ENCODE assay signal across 10 mouse cellular contexts in the genomic region with DNA sequence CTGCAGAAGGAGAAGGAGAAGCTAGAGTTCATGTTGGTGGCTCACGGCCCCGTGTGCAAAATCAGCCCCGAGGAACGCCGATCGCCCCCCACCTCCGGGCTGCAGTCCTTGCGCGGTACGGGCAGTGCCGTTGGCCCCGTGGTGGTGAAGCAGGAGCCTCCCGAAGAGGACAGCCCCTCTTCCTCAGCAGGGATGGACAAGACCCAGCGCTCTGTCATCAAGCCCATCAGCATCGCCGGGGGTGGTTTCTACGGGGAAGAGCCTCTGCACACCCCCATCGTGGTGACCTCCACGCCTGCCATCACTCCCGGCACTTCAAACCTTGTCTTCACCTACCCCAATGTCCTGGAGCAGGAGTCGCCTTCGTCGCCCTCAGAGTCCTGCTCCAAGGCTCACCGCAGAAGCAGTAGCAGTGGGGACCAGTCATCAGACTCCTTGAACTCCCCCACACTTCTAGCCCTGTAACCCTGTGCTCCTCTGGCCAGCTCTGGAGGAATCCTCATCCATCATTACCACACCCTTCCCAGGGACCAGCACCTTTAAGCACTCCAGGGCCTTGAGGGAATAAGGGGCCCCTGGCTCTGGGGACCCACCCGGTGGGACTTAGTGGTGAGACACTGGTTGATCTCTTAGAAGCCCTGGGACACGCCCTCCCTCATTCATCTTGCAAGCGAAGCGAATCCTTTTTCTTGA. TPM values are rescaled to one million over a fixed set of nuclear protein-coding genes. Genes with fewer than 3 reads are reported as not detected.
DNase-seq lines count a peak whose midpoint lies in the region; ATAC-seq and TF ChIP-seq lines count a peak whose summit lies in the region.
"Had no signal": no experiment of that assay in that cellular context is flagged by ENCODE, and none has a peak within 500 bp of the region (broad histone marks: within the 10 kb centered on the region; RNA-seq: fewer than 3 reads in every experiment).

No protein-coding gene starts in this region.

- no peak for TF ChIP-seq CTCF in intestine, postnatal 0 days (IDR thresholded peaks at IDR 0.05; ENCODE audit: low read depth)

- no peak overlapping the region for H3K27ac ChIP-seq in intestine, embryonic 15.5 days
- H3K27ac ChIP-seq in intestine, postnatal 0 days (ENCODE audit: low read depth, low read length), result no peak overlapping the region
- no peak overlapping the region for H3K27ac ChIP-seq in forebrain, embryonic 13.5 days
- H3K27ac ChIP-seq in limb, embryonic 10.5 days, result 0 out of 2 replicates have a peak overlapping the region, but pooled peaks have one; percentile 1
- H3K27ac ChIP-seq in neural tube, embryonic 11.5 days (ENCODE audit: low read depth, low read length), result no peak overlapping the region
- H3K27ac ChIP-seq: heart, embryonic 15.5 days had no signal

- ATAC-seq in intestine, embryonic 15.5 days, result 0 out of 2 replicates have a peak, but pooled peaks have one; percentile 13
- ATAC-seq in intestine, postnatal 0 days, result no peak
- no peak for ATAC-seq in forebrain, embryonic 13.5 days
- ATAC-seq in neural tube, embryonic 11.5 days (ENCODE audit: insufficient read depth, low FRiP score, low TSS enrichment), result no peak
- ATAC-seq in megakaryocyte progenitor cell, adult 5-6 weeks (replicated peaks; ENCODE audit: poor library complexity), result no peak

- no peaks in the 10 kb centered on the region for H3K27me3 ChIP-seq in intestine, embryonic 15.5 days (replicated peaks)
- no peaks in the 10 kb centered on the region for H3K27me3 ChIP-seq in intestine, postnatal 0 days (replicated peaks; ENCODE audit: control insufficient read depth, insufficient read depth, low read length)
- H3K27me3 ChIP-seq in forebrain, embryonic 13.5 days, result no peaks in the 10 kb centered on the region
- peaks cover 51% of the 10 kb centered on the region for H3K27me3 ChIP-seq in limb, embryonic 10.5 days (ENCODE audit: low read depth, poor library complexity, severe bottlenecking)
- no peaks in the 10 kb centered on the region for H3K27me3 ChIP-seq in neural tube, embryonic 11.5 days (ENCODE audit: control insufficient read depth, insufficient read depth, low read length)
- H3K27me3 ChIP-seq: heart, embryonic 15.5 days had no signal

- H3K9ac ChIP-seq in intestine, embryonic 15.5 days, result no peak overlapping the region
- H3K9ac ChIP-seq in intestine, postnatal 0 days (ENCODE audit: low read depth, low read length), result no peak overlapping the region
- H3K9ac ChIP-seq in forebrain, embryonic 13.5 days, result no peak overlapping the region
- H3K9ac ChIP-seq in neural tube, embryonic 11.5 days (ENCODE audit: low read length), result no peak overlapping the region
- H3K9ac ChIP-seq: heart, embryonic 15.5 days had no signal

- H3K4me2 ChIP-seq in intestine, embryonic 15.5 days (replicated peaks), result no peak overlapping the region
- no peak overlapping the region for H3K4me2 ChIP-seq in intestine, postnatal 0 days (replicated peaks; ENCODE audit: low read depth)
- peak overlapping the region; percentile 17 for H3K4me2 ChIP-seq in forebrain, embryonic 13.5 days
- peak overlapping the region; percentile 39 for H3K4me2 ChIP-seq in neural tube, embryonic 11.5 days (ENCODE audit: low read depth)
- H3K4me2 ChIP-seq: heart, embryonic 15.5 days had no signal

- H3K4me3 ChIP-seq in intestine, embryonic 15.5 days (replicated peaks), result no peak overlapping the region
- no peak overlapping the region for H3K4me3 ChIP-seq in intestine, postnatal 0 days (ENCODE audit: low read depth, low read length)
- no peak overlapping the region for H3K4me3 ChIP-seq in forebrain, embryonic 13.5 days
- no peak overlapping the region for H3K4me3 ChIP-seq in limb, embryonic 10.5 days
- H3K4me3 ChIP-seq in neural tube, embryonic 11.5 days (ENCODE audit: low read depth, low read length), result 0 out of 2 replicates have a peak overlapping the region, but pooled peaks have one; percentile 4
- H3K4me3 ChIP-seq: heart, embryonic 15.5 days had no signal

- no peaks in the 10 kb centered on the region for H3K9me3 ChIP-seq in intestine, embryonic 15.5 days
- no peaks in the 10 kb centered on the region for H3K9me3 ChIP-seq in intestine, postnatal 0 days (ENCODE audit: control insufficient read depth)
- no peaks in the 10 kb centered on the region for H3K9me3 ChIP-seq in forebrain, embryonic 13.5 days (replicated peaks)
- no peaks in the 10 kb centered on the region for H3K9me3 ChIP-seq in limb, embryonic 10.5 days (replicated peaks)
- no peaks in the 10 kb centered on the region for H3K9me3 ChIP-seq in neural tube, embryonic 11.5 days (ENCODE audit: control insufficient read depth, low read length)
- H3K9me3 ChIP-seq: heart, embryonic 15.5 days had no signal

- no peak for DNase-seq in limb, embryonic 10.5 days (ENCODE audit: low spot score)
- no peak for DNase-seq in neural tube, embryonic 11.5 days (ENCODE audit: low spot score)
- DNase-seq in T-cell, adult 2 months (ENCODE audit: low spot score), result no peak
- DNase-seq in thymus, postnatal 14 days, result no peak
- DNase-seq: lung, adult 2 months had no signal

- WGBS in intestine, embryonic 15.5 days, result 67% methylated on average over 28 of the region's 28 CpGs
- 77% methylated on average over 28 of the region's 28 CpGs for WGBS in intestine, postnatal 0 days
- 72% methylated on average over 28 of the region's 28 CpGs for WGBS in forebrain, embryonic 13.5 days
- 55% methylated on average over 28 of the region's 28 CpGs for WGBS in limb, embryonic 10.5 days
- 61% methylated on average over 28 of the region's 28 CpGs for WGBS in neural tube, embryonic 11.5 days

- peaks cover 70% of the 10 kb centered on the region for H3K36me3 ChIP-seq in intestine, embryonic 15.5 days
- H3K36me3 ChIP-seq in intestine, postnatal 0 days (ENCODE audit: control insufficient read depth, insufficient read depth), result peaks cover 83% of the 10 kb centered on the region
- H3K36me3 ChIP-seq in forebrain, embryonic 13.5 days (ENCODE audit: poor library complexity, severe bottlenecking), result no peaks in the 10 kb centered on the region
- no peaks in the 10 kb centered on the region for H3K36me3 ChIP-seq in limb, embryonic 10.5 days
- H3K36me3 ChIP-seq in neural tube, embryonic 11.5 days (ENCODE audit: control insufficient read depth, insufficient read depth, low read length), result no peaks in the 10 kb centered on the region

- H3K4me1 ChIP-seq in intestine, embryonic 15.5 days (replicated peaks), result no peaks in the 10 kb centered on the region; the same call in 1 of the 2 replicates
- H3K4me1 ChIP-seq in intestine, postnatal 0 days (replicated peaks; ENCODE audit: control insufficient read depth, insufficient read depth, low read length), result no peaks in the 10 kb centered on the region
- 0 out of 2 replicates have a peak, but pooled peaks cover 5% of the 10 kb centered on the region for H3K4me1 ChIP-seq in forebrain, embryonic 13.5 days
- peaks cover 26% of the 10 kb centered on the region for H3K4me1 ChIP-seq in limb, embryonic 10.5 days
- H3K4me1 ChIP-seq in neural tube, embryonic 11.5 days (ENCODE audit: control insufficient read depth, insufficient read depth, low read length), result peaks cover 4% of the 10 kb centered on the region

RNA-seq across cellular contexts. Expression of a gene that starts 17.3 kb away (rescaled TPM):
- polyA plus RNA-seq in intestine, embryonic 15.5 days (2015; fragmentation: Nextera tagmentation; extraction: Ambion mirVana), result 7.1 and 7.3 TPM in 2 replicates
- 5.8 and 5.9 TPM in 2 replicates for polyA plus RNA-seq in intestine, postnatal 0 days (2015; fragmentation: Nextera tagmentation; extraction: Ambion mirVana)
- polyA plus RNA-seq in forebrain, embryonic 13.5 days (2015; fragmentation: Nextera tagmentation; extraction: Ambion mirVana), result 0.59 and 0.66 TPM in 2 replicates
- polyA plus RNA-seq in limb, embryonic 10.5 days (2016; fragmentation: Nextera tagmentation; extraction: Ambion mirVana), result 0.48 and 0.63 TPM in 2 replicates
- 0.48 and 0.96 TPM in 2 replicates for polyA plus RNA-seq in neural tube, embryonic 11.5 days (2014; fragmentation: Nextera tagmentation; extraction: Ambion mirVana)
- total RNA-seq in megakaryocyte progenitor cell, adult 5-6 weeks (2015), result 20.8 and 25.2 TPM in 2 replicates
- 11.7 and 12.1 TPM in 2 replicates for total RNA-seq in megakaryocyte progenitor cell, adult 5-6 weeks (2017)

Comparison
In these comparisons a context has a peak if more than half of its experiments do, and no peak if none do; other contexts are left out.
1. H3K4me2 ChIP-seq: peak in forebrain, embryonic 13.5 days (single experiment) and neural tube, embryonic 11.5 days (single experiment); none in intestine, embryonic 15.5 days (single experiment) and intestine, postnatal 0 days (single experiment).